Mouse (Mus musculus) heart, embryonic 16.5 days (tissue): ENCODE measurements around the gene Plcg2. TPM values are rescaled to one million over a fixed set of nuclear protein-coding genes. Genes with fewer than 3 reads are reported as not detected.

Source experiments
- ATAC-seq: fragments of 200-750 bp; cut with Nextera tagmentation; replicated peaks from 2 replicates; pipeline ENCODE4 v1.8.0; 2017; ENCODE audit warnings: moderate number of reproducible peaks; ENCODE audit not compliant: insufficient read depth, low FRiP score; ENCODE audit errors: extremely low read depth
- H3K27ac ChIP-seq: fragments of 300-500 bp; sonication (generic); 2 replicates; pipeline ENCODE4 v1.5.1; 2014; ENCODE audit warnings: mild to moderate bottlenecking, low read length, control low read depth, moderate library complexity
- H3K27me3 ChIP-seq: fragments of 300-500 bp; sonication (generic); 2 replicates; pipeline ENCODE4 v1.6.1; 2014; ENCODE audit warnings: low read length, mixed read lengths; ENCODE audit not compliant: control insufficient read depth, insufficient read depth
- H3K36me3 ChIP-seq: fragments of 300-500 bp; sonication (generic); 2 replicates; pipeline ENCODE4 v1.6.1; 2014; ENCODE audit not compliant: control insufficient read depth, insufficient read depth
- H3K4me1 ChIP-seq: fragments of 300-500 bp; sonication (generic); 2 replicates; pipeline ENCODE4 v1.6.1; 2014; ENCODE audit warnings: low read length, mixed read lengths; ENCODE audit not compliant: control insufficient read depth, insufficient read depth
- H3K4me2 ChIP-seq: fragments of 300-500 bp; sonication (generic); 2 replicates; pipeline ENCODE4 v1.6.1; 2014; ENCODE audit warnings: low read depth, mild to moderate bottlenecking, control low read depth, low read length
- H3K4me3 ChIP-seq: fragments of 300-500 bp; sonication (generic); 2 replicates; pipeline ENCODE4 v1.5.1; 2014; ENCODE audit warnings: mild to moderate bottlenecking, control low read depth, low read length
- H3K9ac ChIP-seq: fragments of 300-500 bp; sonication (generic); 2 replicates; pipeline ENCODE4 v1.6.1; 2014; ENCODE audit warnings: low read length, control low read depth
- H3K9me3 ChIP-seq: fragments of 300-500 bp; sonication (generic); replicated peaks from 2 replicates; pipeline ENCODE4 v1.6.1; 2016; ENCODE audit warnings: low read length; ENCODE audit not compliant: control insufficient read depth
- WGBS: fragments of 180-500 bp; shearing (Covaris S2); extraction: QIAGEN DNeasy Blood & Tissue Kit; methylation state at CpG from one replicate; pipeline ENCODE4 v1.1.7; 2014; 5-methylcytosine and 5-hydroxymethylcytosine counted together
- polyA plus RNA-seq: library from polyadenylated mRNA; unstranded; fragments of >200 nt; fragmentation: Nextera tagmentation; extraction: Ambion mirVana; gene quantifications from 2 replicates; pipeline ENCODE4 v1.2.1, GENCODE M21; 2015

The Plcg2 gene
- polyA plus RNA-seq, 1 experiment from 2014 or later = 7.2 TPM

DNA sequence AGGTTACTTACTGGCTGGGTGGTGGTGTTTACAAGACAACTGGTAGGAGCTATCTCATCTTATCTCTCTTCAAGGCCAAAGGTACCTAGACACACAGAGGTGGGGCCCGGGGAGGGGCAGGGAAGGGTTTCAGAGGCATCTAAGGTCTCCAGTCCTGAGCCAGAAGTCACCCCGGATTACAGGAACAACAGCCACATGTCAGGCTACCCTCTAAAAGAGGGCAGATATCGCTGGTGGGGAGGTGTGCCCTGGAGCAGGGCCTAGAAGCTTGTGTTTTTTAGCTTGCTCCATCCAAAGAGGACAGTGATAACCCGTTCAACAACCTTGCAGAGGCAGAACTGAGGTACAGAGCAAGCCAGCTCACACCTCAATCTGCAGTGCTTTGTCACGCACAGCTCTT is 148.3 kb downstream of the Plcg2 start:
- no peak overlapping the region for H3K27ac ChIP-seq
- H3K27me3 ChIP-seq = no peaks in the 10 kb centered on the region
- H3K9ac ChIP-seq = no peak overlapping the region
- H3K4me1 ChIP-seq = no peaks in the 10 kb centered on the region
- H3K9me3 ChIP-seq = peaks cover 7% of the 10 kb centered on the region
- WGBS = 54% methylated on average over 5 of the region's 5 CpGs
- no peak overlapping the region for H3K4me2 ChIP-seq
- ATAC-seq = no peak
- no peak overlapping the region for H3K4me3 ChIP-seq
- no peaks in the 10 kb centered on the region for H3K36me3 ChIP-seq

DNA sequence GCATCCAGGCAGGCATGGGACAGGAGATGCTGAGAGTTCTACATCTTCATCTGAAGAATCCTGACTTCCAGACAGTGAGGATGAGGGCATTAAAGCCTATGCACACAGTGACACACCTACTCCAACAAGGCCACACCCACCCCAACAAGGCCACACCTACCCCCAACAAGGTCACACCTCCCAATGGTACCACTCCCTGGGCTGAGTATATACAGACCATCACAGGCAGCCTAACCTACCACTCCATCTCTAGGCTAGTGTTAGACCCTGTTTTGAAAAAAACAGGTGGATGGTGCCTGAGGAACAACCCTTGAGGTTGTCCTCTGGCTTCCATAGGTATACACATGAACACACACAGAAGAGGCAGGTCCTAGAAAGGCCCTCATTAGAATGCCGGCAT is 154.2 kb downstream of the Plcg2 start:
- 100% methylated on average over 1 of the region's 1 CpGs for WGBS
- H3K27me3 ChIP-seq = no peaks in the 10 kb centered on the region

DNA sequence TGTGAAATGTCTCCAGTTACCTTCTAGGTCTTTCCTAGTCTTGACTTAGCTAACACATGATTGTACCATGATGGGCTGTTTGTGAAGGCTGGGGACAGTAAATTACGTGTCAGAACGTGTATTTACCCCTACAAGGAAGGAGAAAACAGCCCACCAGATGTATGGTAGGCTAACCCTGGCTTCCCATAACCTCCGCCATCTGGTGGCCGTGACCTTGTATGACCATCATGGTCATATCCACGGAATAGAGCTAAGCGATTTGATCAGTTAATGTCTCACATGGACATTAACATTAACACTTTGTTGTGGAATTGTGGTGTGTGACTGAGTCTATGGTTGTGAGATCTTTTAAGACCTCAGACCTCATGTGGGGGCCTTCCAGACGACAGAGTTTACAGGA is 160.9 kb downstream of the Plcg2 start:
- Histone ChIP-seq H3K4me1 (peaks cover 3% of the 10 kb centered on the region; the same call in 1 of the 2 replicates), H3K4me3 (no peak overlapping the region), H3K27me3 (no peaks in the 10 kb centered on the region), H3K27ac (no peak overlapping the region), H3K4me2 (no peak overlapping the region), H3K9me3 (no peaks in the 10 kb centered on the region), H3K36me3 (no peaks in the 10 kb centered on the region), H3K9ac (no peak overlapping the region)
- 70% methylated on average over 7 of the region's 7 CpGs for WGBS
- ATAC-seq = no peak

More for the DNA sequence above, 154.2 kb downstream of the Plcg2 start:
- Histone ChIP-seq H3K27ac (no peak overlapping the region), H3K4me2 (no peak overlapping the region), H3K36me3 (no peaks in the 10 kb centered on the region), H3K4me3 (no peak overlapping the region), H3K9ac (no peak overlapping the region), H3K4me1 (no peaks in the 10 kb centered on the region), H3K9me3 (peaks cover 7% of the 10 kb centered on the region)
- no peak for ATAC-seq

DNA sequence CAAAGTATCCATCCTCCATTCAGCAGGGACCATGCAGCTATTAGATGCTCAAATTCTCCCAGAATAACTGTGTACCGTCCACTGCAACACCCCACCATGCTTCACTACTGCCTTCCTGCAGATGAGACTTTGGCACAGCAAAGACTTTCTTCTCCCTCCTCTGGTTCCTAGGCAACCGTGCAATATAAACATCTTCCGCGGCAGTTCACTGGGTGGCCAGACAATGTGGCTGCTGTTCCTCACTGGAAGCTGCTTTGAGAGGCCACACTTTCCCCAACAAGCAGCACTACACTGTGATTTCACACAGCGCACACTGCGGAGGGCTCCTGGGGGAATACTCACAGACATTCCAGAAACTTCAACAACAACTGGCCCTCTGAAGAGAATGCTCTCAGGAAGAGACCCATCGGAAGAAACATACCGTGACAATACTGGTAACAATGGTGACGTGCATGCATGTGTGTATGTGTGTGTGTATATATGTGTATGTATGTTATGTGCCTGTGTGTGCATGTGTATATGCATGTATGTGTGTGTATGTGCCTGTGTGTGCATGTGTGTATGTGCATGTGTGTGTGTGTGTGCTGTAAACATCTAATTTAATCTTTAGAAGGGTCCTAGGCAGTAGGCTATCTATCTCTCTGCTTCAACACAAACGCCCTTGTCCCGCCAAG is 162.4 kb downstream of the Plcg2 start:
- peak; percentile 67 for ATAC-seq
- Histone ChIP-seq H3K4me2 (no peak overlapping the region), H3K27me3 (no peaks in the 10 kb centered on the region), H3K9ac (no peak overlapping the region), H3K27ac (no peak overlapping the region), H3K4me1 (peaks cover 3% of the 10 kb centered on the region; the same call in 1 of the 2 replicates), H3K4me3 (no peak overlapping the region), H3K9me3 (no peaks in the 10 kb centered on the region), H3K36me3 (no peaks in the 10 kb centered on the region)
- 21% methylated on average over 11 of the region's 11 CpGs for WGBS

DNA sequence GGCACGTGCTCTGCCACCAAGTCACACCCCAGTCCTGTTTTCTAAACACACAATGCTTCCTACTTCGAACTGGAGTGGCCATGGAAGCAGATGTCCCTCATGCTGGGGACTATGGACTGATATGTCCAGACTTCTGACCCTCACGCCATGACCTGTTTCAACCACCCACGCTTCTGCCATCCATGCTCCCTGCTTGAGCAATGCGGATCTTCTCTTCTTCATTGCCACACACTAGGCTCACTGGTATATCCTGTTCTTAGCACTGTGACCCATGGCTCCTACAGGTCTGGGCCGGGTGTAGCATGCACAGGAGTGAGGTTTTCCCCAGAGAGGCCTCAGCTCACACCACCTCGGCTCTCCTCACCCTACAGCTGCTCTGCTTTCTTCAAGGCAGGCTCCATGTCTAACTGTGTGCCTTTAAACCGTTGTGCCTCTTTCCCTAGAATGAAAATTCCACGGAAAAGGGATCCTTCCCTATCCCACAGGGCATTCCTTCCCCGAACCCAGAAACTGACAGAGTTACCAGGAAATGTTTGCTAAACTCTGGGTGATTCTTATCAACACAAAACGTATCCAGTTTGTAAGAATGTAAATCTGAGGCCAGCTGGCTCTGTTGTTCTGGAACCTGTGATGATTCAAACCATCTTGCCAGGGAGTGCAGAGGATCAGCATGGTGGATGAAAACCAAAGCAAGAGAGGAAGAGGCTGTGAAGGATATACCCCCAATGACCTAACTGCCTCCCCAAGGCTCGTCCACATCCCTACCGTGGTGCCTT is 169.4 kb downstream of the Plcg2 start:
- H3K4me1 ChIP-seq = no peaks in the 10 kb centered on the region
- no peak overlapping the region for H3K4me2 ChIP-seq
- no peak for ATAC-seq
- H3K27ac ChIP-seq = no peak overlapping the region
- no peak overlapping the region for H3K4me3 ChIP-seq
- H3K9me3 ChIP-seq = no peaks in the 10 kb centered on the region
- no peaks in the 10 kb centered on the region for H3K36me3 ChIP-seq
- H3K9ac ChIP-seq = no peak overlapping the region
- peaks cover 7% of the 10 kb centered on the region for H3K27me3 ChIP-seq
- WGBS = 69% methylated on average over 13 of the region's 13 CpGs

DNA sequence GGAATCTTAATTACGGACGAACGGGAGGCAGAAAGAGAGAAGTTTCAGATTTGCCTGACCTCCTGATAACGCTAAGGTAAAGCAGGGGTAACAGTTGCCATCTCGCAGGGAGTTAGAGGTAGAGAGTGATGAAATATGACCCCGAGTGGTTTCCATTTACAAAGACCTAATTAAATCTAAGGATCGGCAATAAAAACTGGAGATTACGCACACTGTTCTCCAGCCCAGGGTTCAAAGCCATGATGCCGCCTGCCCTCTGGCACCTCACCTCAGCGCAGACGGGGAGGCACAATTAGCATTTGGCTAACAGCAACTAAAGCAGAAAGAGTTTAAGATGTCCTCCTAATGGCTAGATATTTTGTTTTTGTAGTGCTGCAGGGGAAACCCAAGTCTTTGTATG is 172.4 kb downstream of the Plcg2 start:
- no peaks in the 10 kb centered on the region for H3K36me3 ChIP-seq
- H3K4me1 ChIP-seq = no peaks in the 10 kb centered on the region; the same call in 1 of the 2 replicates
- H3K27ac ChIP-seq = no peak overlapping the region
- H3K9ac ChIP-seq = no peak overlapping the region
- no peak for ATAC-seq
- H3K4me2 ChIP-seq = no peak overlapping the region
- no peak overlapping the region for H3K4me3 ChIP-seq
- 26% methylated on average over 11 of the region's 11 CpGs for WGBS
- peaks cover 7% of the 10 kb centered on the region for H3K27me3 ChIP-seq
- H3K9me3 ChIP-seq = no peaks in the 10 kb centered on the region

DNA sequence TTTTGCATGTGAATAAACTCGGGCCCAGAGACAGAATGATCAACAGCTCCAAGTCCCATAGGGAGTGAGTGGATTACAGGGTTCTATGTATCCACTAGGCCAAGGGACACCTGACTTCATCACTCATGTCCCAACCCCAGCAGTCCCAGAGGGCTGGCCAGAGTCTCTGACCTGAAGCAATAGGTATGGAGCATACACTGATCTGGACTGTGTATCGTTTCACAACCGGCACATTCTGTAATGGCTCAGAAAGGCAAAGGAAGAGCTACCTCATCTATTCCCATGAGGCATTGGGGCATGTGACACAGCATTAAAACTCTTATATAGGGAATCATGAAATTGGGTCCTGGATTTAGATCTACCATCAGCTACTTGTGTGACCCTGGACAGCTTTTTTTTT is 174.5 kb downstream of the Plcg2 start:
- no peaks in the 10 kb centered on the region for H3K9me3 ChIP-seq
- 81% methylated on average over 3 of the region's 3 CpGs for WGBS
- ATAC-seq = no peak
- H3K36me3 ChIP-seq = no peaks in the 10 kb centered on the region
- H3K4me3 ChIP-seq = no peak overlapping the region
- no peak overlapping the region for H3K9ac ChIP-seq
- no peaks in the 10 kb centered on the region; the same call in 1 of the 2 replicates for H3K4me1 ChIP-seq
- H3K27me3 ChIP-seq = peaks cover 7% of the 10 kb centered on the region
- H3K4me2 ChIP-seq = no peak overlapping the region
- H3K27ac ChIP-seq = no peak overlapping the region

DNA sequence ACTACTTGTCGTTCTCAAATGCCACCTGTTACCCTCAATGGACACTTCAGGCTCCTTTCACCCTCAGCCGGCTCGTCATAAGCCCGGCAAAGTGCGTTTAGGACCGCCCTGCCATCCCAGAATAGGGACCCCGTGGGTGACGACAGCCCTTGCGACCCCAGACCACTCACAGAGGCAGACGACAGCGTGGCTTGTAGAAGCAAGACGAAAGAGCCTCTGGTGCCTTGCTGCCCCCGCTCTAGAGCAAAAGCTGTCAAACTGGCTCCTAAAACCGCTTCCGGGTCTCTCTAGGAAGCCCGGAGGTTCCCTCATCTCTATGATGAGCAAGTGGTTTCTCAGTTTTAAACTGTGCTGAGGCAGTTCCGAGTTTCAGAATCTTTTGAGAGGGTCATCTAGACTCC is 175.3 kb downstream of the Plcg2 start, which contains the start of gene Sdr42e1:
TSS of gene Sdr42e1 (minus strand) at position 260 of the 401 bp plus-strand sequence.
- Histone ChIP-seq H3K9ac (peak within 1 kb of the TSS; percentile 81), H3K36me3 (no peaks in the 10 kb centered on the region), H3K9me3 (no peaks in the 10 kb centered on the region), H3K4me3 (peak within 1 kb of the TSS; percentile 73), H3K27ac (no peak within 1 kb of the TSS), H3K4me2 (peak within 1 kb of the TSS; percentile 65), H3K4me1 (no peaks in the 10 kb centered on the region; the same call in 1 of the 2 replicates), H3K27me3 (peaks cover 7% of the 10 kb centered on the region)
- no peak for ATAC-seq
- 9% methylated on average over 17 of the region's 17 CpGs for WGBS

DNA sequence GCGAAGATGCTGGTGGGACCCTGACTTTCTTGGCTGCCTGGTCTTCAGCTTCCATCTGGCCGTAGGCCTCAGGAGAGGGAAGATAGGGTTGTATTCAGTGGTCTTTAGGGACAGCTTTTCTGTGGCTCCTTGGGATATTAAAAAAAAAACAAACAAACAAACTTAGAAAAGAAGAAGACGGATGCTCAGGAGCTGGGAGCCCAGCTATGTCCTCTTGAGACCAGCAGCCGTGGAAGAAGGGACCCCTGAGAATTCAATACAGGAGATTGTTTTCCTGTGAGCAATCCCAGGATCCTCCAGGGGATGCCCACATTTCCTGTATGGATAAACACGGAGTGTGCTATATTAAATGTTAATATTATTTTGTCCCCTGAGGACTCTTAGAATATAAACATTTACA is 177.1 kb downstream of the Plcg2 start:
- Histone ChIP-seq H3K27me3 (peaks cover 7% of the 10 kb centered on the region), H3K9ac (no peak overlapping the region), H3K4me3 (no peak overlapping the region), H3K36me3 (no peaks in the 10 kb centered on the region), H3K4me2 (no peak overlapping the region), H3K9me3 (no peaks in the 10 kb centered on the region), H3K27ac (no peak overlapping the region), H3K4me1 (no peaks in the 10 kb centered on the region; the same call in 1 of the 2 replicates)
- WGBS = 77% methylated on average over 5 of the region's 5 CpGs
- no peak for ATAC-seq
